Mouse (Mus musculus) neural tube, embryonic 13.5 days (tissue): ENCODE data around the gene Pabpc4. TPM values are rescaled to one million over a fixed set of nuclear protein-coding genes. Genes with fewer than 3 reads are reported as not detected.

Experiments used
- ATAC-seq: fragments of 200-750 bp; cut with Nextera tagmentation; 2 replicates; pipeline ENCODE4 v1.8.0; 2017; ENCODE audit warnings: low read depth, mild to moderate bottlenecking, moderate TSS enrichment, moderate library complexity
- H3K27ac ChIP-seq: fragments of 300-500 bp; sonication (generic); replicated peaks from 2 replicates; pipeline ENCODE4 v1.5.1; 2015; ENCODE audit warnings: moderate library complexity, mild to moderate bottlenecking, inconsistent platforms
- H3K27me3 ChIP-seq: fragments of 300-500 bp; sonication (generic); 2 replicates; pipeline ENCODE4 v1.6.1; 2015; ENCODE audit warnings: mild to moderate bottlenecking, inconsistent platforms
- H3K36me3 ChIP-seq: fragments of 300-500 bp; sonication (generic); 2 replicates; pipeline ENCODE4 v1.6.1; 2015; ENCODE audit warnings: mild to moderate bottlenecking, inconsistent platforms
- H3K4me1 ChIP-seq: fragments of 300-500 bp; sonication (generic); replicated peaks from 2 replicates; pipeline ENCODE4 v1.6.1; 2015; ENCODE audit warnings: inconsistent platforms
- H3K4me2 ChIP-seq: fragments of 300-500 bp; sonication (generic); 2 replicates; pipeline ENCODE4 v1.6.1; 2015; ENCODE audit warnings: inconsistent platforms, mild to moderate bottlenecking, moderate library complexity
- H3K4me3 ChIP-seq: fragments of 300-500 bp; sonication (generic); 2 replicates; pipeline ENCODE4 v1.5.1; 2015; ENCODE audit warnings: mild to moderate bottlenecking, inconsistent platforms
- H3K9ac ChIP-seq: fragments of 300-500 bp; sonication (generic); 2 replicates; pipeline ENCODE4 v1.6.1; 2015; ENCODE audit warnings: moderate library complexity, mild to moderate bottlenecking, inconsistent platforms
- H3K9me3 ChIP-seq: fragments of 300-500 bp; sonication (generic); 2 replicates; pipeline ENCODE4 v1.6.1; 2016; ENCODE audit warnings: inconsistent platforms
- WGBS: fragments of 180-500 bp; shearing (Covaris S2); methylation state at CpG from one replicate; pipeline ENCODE4 v1.1.7; 2015; 5-methylcytosine and 5-hydroxymethylcytosine counted together
- polyA plus RNA-seq: library from polyadenylated mRNA; unstranded; fragments of >200 nt; fragmentation: Nextera tagmentation; extraction: Ambion mirVana; gene quantifications from 2 replicates; pipeline ENCODE4 v1.2.1, GENCODE M21; 2015

Gene Pabpc4
- polyA plus RNA-seq, 1 experiment from 2014 or later = 24.2 TPM

- Histone ChIP-seq H3K27ac (no peak within 1 kb of the TSS), H3K4me1 (peaks cover 36% of the 10 kb centered on the region), H3K27me3 (peaks cover 57% of the 10 kb centered on the region), H3K4me2 (peak within 1 kb of the TSS; percentile 64), H3K9ac (peak within 1 kb of the TSS; percentile 63), H3K9me3 (no peaks in the 10 kb centered on the region), H3K4me3 (peak within 1 kb of the TSS; percentile 39), H3K36me3 (no peaks in the 10 kb centered on the region)
- 2% methylated on average over 52 of the region's 52 CpGs for WGBS
- ATAC-seq = peak; percentile 29; the same call in 1 of the 2 replicates
These were observed 28.6 kb upstream of the Pabpc4 start, which contains the start of gene Heyl for GRCm38 (mm10) chr4:123233492-123234084. Heyl (plus strand) TSS chr4:123233556.

GRCm38 (mm10) chr4:123235835-123236430 is 26.2 kb upstream of the Pabpc4 start:
- Histone ChIP-seq H3K9ac (no peak overlapping the region), H3K27me3 (peaks cover 78% of the 10 kb centered on the region), H3K27ac (peak overlapping the region; percentile 49), H3K4me3 (peak overlapping the region; percentile 39), H3K36me3 (no peaks in the 10 kb centered on the region), H3K4me2 (peak overlapping the region; percentile 64), H3K9me3 (no peaks in the 10 kb centered on the region), H3K4me1 (peaks cover 44% of the 10 kb centered on the region)
- WGBS = 31% methylated on average over 9 of the region's 9 CpGs
- ATAC-seq = no peak

- H3K9me3 ChIP-seq = no peaks in the 10 kb centered on the region
- ATAC-seq = no peak
- peaks cover 76% of the 10 kb centered on the region for H3K27me3 ChIP-seq
- H3K4me1 ChIP-seq = peaks cover 44% of the 10 kb centered on the region
- peak overlapping the region; percentile 39 for H3K4me3 ChIP-seq
- H3K36me3 ChIP-seq = no peaks in the 10 kb centered on the region
- 78% methylated on average over 13 of the region's 13 CpGs for WGBS
- H3K27ac ChIP-seq = peak overlapping the region; percentile 49; the same call in 1 of the 2 replicates
- peak overlapping the region; percentile 64 for H3K4me2 ChIP-seq
- no peak overlapping the region for H3K9ac ChIP-seq
These were observed 25.6 kb upstream of the Pabpc4 start for GRCm38 (mm10) chr4:123236431-123237031.

GRCm38 (mm10) chr4:123237386-123238266 is 24.5 kb upstream of the Pabpc4 start:
- Histone ChIP-seq H3K27me3 (peaks cover 65% of the 10 kb centered on the region), H3K36me3 (no peaks in the 10 kb centered on the region), H3K27ac (no peak overlapping the region), H3K9ac (no peak overlapping the region), H3K4me1 (peaks cover 44% of the 10 kb centered on the region), H3K4me3 (no peak overlapping the region), H3K9me3 (no peaks in the 10 kb centered on the region), H3K4me2 (peak overlapping the region; percentile 64)
- 70% methylated on average over 6 of the region's 6 CpGs for WGBS
- no peak for ATAC-seq

GRCm38 (mm10) chr4:123239361-123240203 is 22.6 kb upstream of the Pabpc4 start:
- Histone ChIP-seq H3K27me3 (peaks cover 46% of the 10 kb centered on the region), H3K9me3 (no peaks in the 10 kb centered on the region), H3K4me2 (peak overlapping the region; percentile 60), H3K9ac (peak overlapping the region; percentile 64), H3K36me3 (no peaks in the 10 kb centered on the region), H3K4me1 (peaks cover 32% of the 10 kb centered on the region), H3K4me3 (peak overlapping the region; percentile 34), H3K27ac (peak overlapping the region; percentile 62)
- WGBS = 3% methylated on average over 57 of the region's 58 CpGs
- ATAC-seq = peak; percentile 63; the same call in 1 of the 2 replicates

- no peak overlapping the region for H3K4me2 ChIP-seq
- H3K9me3 ChIP-seq = no peaks in the 10 kb centered on the region
- no peaks in the 10 kb centered on the region for H3K27me3 ChIP-seq
- no peak overlapping the region for H3K4me3 ChIP-seq
- no peak overlapping the region for H3K27ac ChIP-seq
- no peak for ATAC-seq
- H3K9ac ChIP-seq = no peak overlapping the region
- H3K36me3 ChIP-seq = no peaks in the 10 kb centered on the region
- 0 out of 2 replicates have a peak, but pooled peaks cover 6% of the 10 kb centered on the region for H3K4me1 ChIP-seq
- 85% methylated on average over 7 of the region's 7 CpGs for WGBS
These were observed 15.9 kb upstream of the Pabpc4 start for GRCm38 (mm10) chr4:123246221-123246620.

- no peaks in the 10 kb centered on the region for H3K36me3 ChIP-seq
- 88% methylated on average over 5 of the region's 5 CpGs for WGBS
- no peak overlapping the region for H3K4me2 ChIP-seq
- 0 out of 2 replicates have a peak, but pooled peaks cover 6% of the 10 kb centered on the region for H3K4me1 ChIP-seq
- no peak overlapping the region for H3K27ac ChIP-seq
- no peak overlapping the region for H3K9ac ChIP-seq
- no peaks in the 10 kb centered on the region for H3K9me3 ChIP-seq
- no peak overlapping the region for H3K4me3 ChIP-seq
- no peaks in the 10 kb centered on the region for H3K27me3 ChIP-seq
- no peak for ATAC-seq
These were observed 15.5 kb upstream of the Pabpc4 start for GRCm38 (mm10) chr4:123246651-123247050.

GRCm38 (mm10) chr4:123247147-123247880 is 14.8 kb upstream of the Pabpc4 start:
- peaks cover 12% of the 10 kb centered on the region; the same call in 1 of the 2 replicates for H3K4me1 ChIP-seq
- WGBS = 68% methylated on average over 7 of the region's 7 CpGs
- no peak for ATAC-seq
- no peak overlapping the region for H3K9ac ChIP-seq
- H3K27me3 ChIP-seq = no peaks in the 10 kb centered on the region
- no peak overlapping the region; the same call in 1 of the 2 replicates for H3K27ac ChIP-seq
- H3K4me3 ChIP-seq = no peak overlapping the region
- H3K4me2 ChIP-seq = no peak overlapping the region
- no peaks in the 10 kb centered on the region for H3K9me3 ChIP-seq
- H3K36me3 ChIP-seq = no peaks in the 10 kb centered on the region

GRCm38 (mm10) chr4:123248971-123249567 is 13.1 kb upstream of the Pabpc4 start:
- 80% methylated on average over 7 of the region's 7 CpGs for WGBS
- ATAC-seq = no peak

GRCm38 (mm10) chr4:123252214-123252613 is 9.9 kb upstream of the Pabpc4 start:
- H3K36me3 ChIP-seq = no peaks in the 10 kb centered on the region
- no peak overlapping the region for H3K4me3 ChIP-seq
- H3K27me3 ChIP-seq = no peaks in the 10 kb centered on the region
- no peaks in the 10 kb centered on the region for H3K9me3 ChIP-seq
- no peak overlapping the region for H3K27ac ChIP-seq
- 63% methylated on average over 5 of the region's 5 CpGs for WGBS
- H3K9ac ChIP-seq = no peak overlapping the region
- ATAC-seq = no peak
- H3K4me2 ChIP-seq = no peak overlapping the region
- H3K4me1 ChIP-seq = peaks cover 15% of the 10 kb centered on the region; the same call in 1 of the 2 replicates

More at GRCm38 (mm10) chr4:123248971-123249567, 13.1 kb upstream of the Pabpc4 start:
- H3K9me3 ChIP-seq = no peaks in the 10 kb centered on the region
- H3K4me3 ChIP-seq = no peak overlapping the region
- no peak overlapping the region for H3K27ac ChIP-seq
- no peaks in the 10 kb centered on the region for H3K36me3 ChIP-seq
- peaks cover 16% of the 10 kb centered on the region; the same call in 1 of the 2 replicates for H3K4me1 ChIP-seq
- no peak overlapping the region for H3K9ac ChIP-seq
- no peaks in the 10 kb centered on the region for H3K27me3 ChIP-seq
- H3K4me2 ChIP-seq = no peak overlapping the region
